Comparison of ENCODE assay signal across 8 mouse cellular contexts in genomic region chr9:43863609-43864397, GRCm38 (mm10).
A peak's percentile ranks its signal among the peaks of the same experiment; 100 is the strongest.
DNase-seq lines count a peak whose midpoint lies in the region; ATAC-seq and TF ChIP-seq lines count a peak whose summit lies in the region.

No protein-coding gene starts in this region.

- TF ChIP-seq CTCF in hindbrain, postnatal 0 days (IDR thresholded peaks at IDR 0.05; ENCODE audit: low read depth) = no peak

- peaks cover 6% of the 10 kb centered on the region; the same call in 1 of the 2 replicates for H3K4me1 ChIP-seq in hindbrain, postnatal 0 days (ENCODE audit: insufficient read depth, low read length)
- peaks cover 9% of the 10 kb centered on the region; the same call in 1 of the 2 replicates for H3K4me1 ChIP-seq in limb, embryonic 14.5 days (ENCODE audit: control insufficient read depth, insufficient read depth, low read length)
- H3K4me1 ChIP-seq in neural tube, embryonic 13.5 days (replicated peaks) = peaks cover 23% of the 10 kb centered on the region

- peak; percentile 22 for DNase-seq in CD4-positive, CD25-positive, alpha-beta regulatory T cell, adult 2 months (ENCODE audit: low read depth, low spot score)
- DNase-seq in adrenal gland, adult 8-10 months = peak; percentile 15
- peak; percentile 10 to 19 for DNase-seq in frontal cortex, postnatal 25 days (ENCODE audit: low spot score in 2 of 2)
- DNase-seq in hindbrain, postnatal 0 days (ENCODE audit: low spot score) = peak; percentile 35
- DNase-seq in limb, embryonic 14.5 days (ENCODE audit: low spot score) = no peak
- DNase-seq in testis, postnatal 10 days (ENCODE audit: low spot score) = no peak

- peak overlapping the region; percentile 36 for H3K4me2 ChIP-seq in hindbrain, postnatal 0 days (ENCODE audit: low read depth, low read length)
- peak overlapping the region; percentile 40 for H3K4me2 ChIP-seq in limb, embryonic 14.5 days (replicated peaks; ENCODE audit: low read depth, low read length, severe bottlenecking)
- peak overlapping the region; percentile 44 for H3K4me2 ChIP-seq in neural tube, embryonic 13.5 days

- no peak for ATAC-seq in CD4-positive, CD25-positive, alpha-beta regulatory T cell, adult 4 months
- peak; percentile 70 for ATAC-seq in hindbrain, postnatal 0 days
- ATAC-seq in limb, embryonic 14.5 days (ENCODE audit: low FRiP score, low read depth) = no peak
- peak; percentile 85 for ATAC-seq in neural tube, embryonic 13.5 days (ENCODE audit: low read depth)

- 4% methylated on average over 30 of the region's 30 CpGs for whole genome bisulfite sequencing in hindbrain, postnatal 0 days
- 3% methylated on average over 29 of the region's 30 CpGs for WGBS in limb, embryonic 14.5 days
- WGBS in neural tube, embryonic 13.5 days = under 1% methylated on average over 30 of the region's 30 CpGs

- H3K27me3 ChIP-seq in hindbrain, postnatal 0 days (ENCODE audit: insufficient read depth, low read length) = 0 out of 2 replicates have a peak, but pooled peaks cover 4% of the 10 kb centered on the region
- peaks cover 24% of the 10 kb centered on the region for H3K27me3 ChIP-seq in limb, embryonic 14.5 days (ENCODE audit: control insufficient read depth, insufficient read depth, low read length)
- peaks cover 27% of the 10 kb centered on the region for H3K27me3 ChIP-seq in neural tube, embryonic 13.5 days

- H3K4me3 ChIP-seq in hindbrain, postnatal 0 days (ENCODE audit: low read length) = 0 out of 2 replicates have a peak overlapping the region, but pooled peaks have one; percentile 8
- peak overlapping the region; percentile 4; the same call in 1 of the 2 replicates for H3K4me3 ChIP-seq in limb, embryonic 14.5 days (replicated peaks; ENCODE audit: low read length)
- H3K4me3 ChIP-seq in neural tube, embryonic 13.5 days = peak overlapping the region; percentile 11; the same call in 1 of the 2 replicates

- no peak overlapping the region for H3K27ac ChIP-seq in hindbrain, postnatal 0 days
- no peak overlapping the region for H3K27ac ChIP-seq in limb, embryonic 14.5 days (replicated peaks; ENCODE audit: low read depth, low read length)
- H3K27ac ChIP-seq in neural tube, embryonic 13.5 days (replicated peaks) = peak overlapping the region; percentile 76

- TF ChIP-seq POLR2A in limb, embryonic 14.5 days (IDR thresholded peaks at IDR 0.05; ENCODE audit: borderline replicate concordance, extremely low read depth, insufficient read depth, insufficient read length) = no peak

- no peak overlapping the region for H3K9ac ChIP-seq in hindbrain, postnatal 0 days (replicated peaks; ENCODE audit: low read length)
- 0 out of 2 replicates have a peak overlapping the region, but pooled peaks have one; percentile 12 for H3K9ac ChIP-seq in limb, embryonic 14.5 days (ENCODE audit: low read depth, low read length, severe bottlenecking)
- H3K9ac ChIP-seq in neural tube, embryonic 13.5 days = peak overlapping the region; percentile 55

- H3K36me3 ChIP-seq in hindbrain, postnatal 0 days (ENCODE audit: insufficient read depth, low read length) = no peaks in the 10 kb centered on the region
- no peaks in the 10 kb centered on the region for H3K36me3 ChIP-seq in limb, embryonic 14.5 days (ENCODE audit: control insufficient read depth, insufficient read depth, low read length)
- no peaks in the 10 kb centered on the region for H3K36me3 ChIP-seq in neural tube, embryonic 13.5 days

- H3K9me3 ChIP-seq in hindbrain, postnatal 0 days (ENCODE audit: low read length) = no peaks in the 10 kb centered on the region
- H3K9me3 ChIP-seq in limb, embryonic 14.5 days (ENCODE audit: control insufficient read depth, low read length) = no peaks in the 10 kb centered on the region
- no peaks in the 10 kb centered on the region for H3K9me3 ChIP-seq in neural tube, embryonic 13.5 days

Comparison
In these comparisons a context has a peak if more than half of its experiments do, and no peak if none do; other contexts are left out.
1. DNase-seq: peak in CD4-positive, CD25-positive, alpha-beta regulatory T cell, adult 2 months (single experiment), adrenal gland, adult 8-10 months (single experiment), frontal cortex, postnatal 25 days (2 of 2) and hindbrain, postnatal 0 days (single experiment); none in limb, embryonic 14.5 days (single experiment) and testis, postnatal 10 days (single experiment).
2. ATAC-seq: peak in hindbrain, postnatal 0 days (single experiment) and neural tube, embryonic 13.5 days (single experiment); none in CD4-positive, CD25-positive, alpha-beta regulatory T cell, adult 4 months (single experiment) and limb, embryonic 14.5 days (single experiment).
3. Peak in every context shown above with its lines, with median percentiles within 50 percentile points of each other: H3K4me2 ChIP-seq and H3K4me3 ChIP-seq.